Mouse (Mus musculus) kidney, adult 2 months (tissue): ENCODE results near the gene Crybg1. TPM values are rescaled to one million over a fixed set of nuclear protein-coding genes. Genes with fewer than 3 reads are reported as not detected.

ENCODE experiments used
- DNase-seq: peaks from one replicate; pipeline ENCODE4 v3.0.0; 2021
- H3K27ac ChIP-seq: fragments of 200-500 bp; 2 replicates; pipeline ENCODE4 v1.5.1; 2012; ENCODE audit warnings: low read depth, low read length, control low read depth, inconsistent platforms; ENCODE audit not compliant: insufficient read depth
- H3K27me3 ChIP-seq: fragments of 200-500 bp; replicated peaks from 2 replicates; pipeline ENCODE4 v1.6.1; 2012; ENCODE audit warnings: mild to moderate bottlenecking, moderate library complexity, low read length, inconsistent platforms; ENCODE audit not compliant: control insufficient read depth, insufficient read depth
- H3K36me3 ChIP-seq: fragments of 200-500 bp; 2 replicates; pipeline ENCODE4 v1.6.1; 2012; ENCODE audit warnings: mild to moderate bottlenecking, moderate library complexity, low read length, inconsistent platforms; ENCODE audit not compliant: control insufficient read depth, insufficient read depth
- H3K4me1 ChIP-seq: fragments of 200-500 bp; 2 replicates; pipeline ENCODE4 v1.6.1; 2011; ENCODE audit warnings: low read length; ENCODE audit not compliant: control insufficient read depth, insufficient read depth
- H3K4me3 ChIP-seq: fragments of 200-500 bp; 2 replicates; pipeline ENCODE4 v1.5.1; 2011; ENCODE audit warnings: mild to moderate bottlenecking, low read depth, low read length, control low read depth; ENCODE audit not compliant: insufficient read depth
- CTCF ChIP-seq: fragments of 200-500 bp; conservative IDR thresholded peaks from 2 replicates; pipeline ENCODE4 v1.5.1; 2011; ENCODE audit warnings: low read depth, mild to moderate bottlenecking, control low read depth, low read length, moderate library complexity, mixed read lengths; ENCODE audit not compliant: insufficient read depth, insufficient read length
- POLR2A ChIP-seq: fragments of 200-500 bp; IDR thresholded peaks from one replicate; pipeline ENCODE4 v1.6.1; 2011; ENCODE audit warnings: low read depth, low read length, control low read depth
- WGBS: fragments of 180-500 bp; shearing (Covaris S2); methylation state at CpG from one replicate; pipeline ENCODE4 v1.1.7; 2018; 5-methylcytosine and 5-hydroxymethylcytosine counted together
- polyA plus RNA-seq: library from polyadenylated mRNA; depleted of rRNA; stranded (reverse); fragments of >200 nt; gene quantifications from 2 replicates; pipeline ENCODE4 v1.2.3, GENCODE M21; 2012; rRNA removed

Crybg1 gene
- polyA plus RNA-seq, 1 experiment = 4.5 TPM

GRCm38 (mm10) chr10:43910873-43911142 lies 237.8 kb downstream of the Crybg1 start:
- 88% methylated on average over 8 of the region's 8 CpGs for WGBS
- Histone ChIP-seq H3K36me3 (no peaks in the 10 kb centered on the region), H3K4me3 (no peak overlapping the region), H3K27me3 (no peaks in the 10 kb centered on the region), H3K27ac (no peak overlapping the region), H3K4me1 (no peaks in the 10 kb centered on the region)
- DNase-seq = no peak
- TF ChIP-seq POLR2A (no peak), CTCF (no peak)

- Histone ChIP-seq H3K36me3 (no peaks in the 10 kb centered on the region), H3K27me3 (no peaks in the 10 kb centered on the region), H3K4me1 (no peaks in the 10 kb centered on the region), H3K4me3 (no peak overlapping the region), H3K27ac (no peak overlapping the region)
- DNase-seq = no peak
- 73% methylated on average over 12 of the region's 12 CpGs for WGBS
- TF ChIP-seq POLR2A (no peak), CTCF (no peak)
These were observed 238.4 kb downstream of the Crybg1 start for GRCm38 (mm10) chr10:43910032-43910872.

- Histone ChIP-seq H3K4me1 (no peaks in the 10 kb centered on the region), H3K27ac (no peak overlapping the region), H3K36me3 (no peaks in the 10 kb centered on the region), H3K27me3 (no peaks in the 10 kb centered on the region), H3K4me3 (no peak overlapping the region)
- WGBS = 89% methylated on average over 1 of the region's 1 CpGs
- DNase-seq = no peak
- no peak for TF ChIP-seq CTCF
- no peak for TF ChIP-seq POLR2A
These were observed 244.1 kb downstream of the Crybg1 start for GRCm38 (mm10) chr10:43904569-43904968.

- H3K27me3 ChIP-seq = no peaks in the 10 kb centered on the region
These were observed 247.0 kb downstream of the Crybg1 start, which contains the start of the genes Qrsl1 and Rtn4ip1 for GRCm38 (mm10) chr10:43901578-43902194. Qrsl1 (minus strand) TSS chr10:43901745. Rtn4ip1 (plus strand) TSS chr10:43901807.

GRCm38 (mm10) chr10:43900883-43901570 lies 247.6 kb downstream of the Crybg1 start:
- DNase-seq = peak; percentile 12
- Histone ChIP-seq H3K4me3 (peak overlapping the region; percentile 98), H3K36me3 (no peaks in the 10 kb centered on the region), H3K27ac (peak overlapping the region; percentile 85), H3K27me3 (no peaks in the 10 kb centered on the region), H3K4me1 (no peaks in the 10 kb centered on the region)
- WGBS = 5% methylated on average over 30 of the region's 30 CpGs
- TF ChIP-seq POLR2A (no peak), CTCF (no peak)

More at GRCm38 (mm10) chr10:43901578-43902194, 247.0 kb downstream of the Crybg1 start, which contains the start of the genes Qrsl1 and Rtn4ip1:
- H3K36me3 ChIP-seq = no peaks in the 10 kb centered on the region
- peak; percentile 42 for TF ChIP-seq POLR2A
- TF ChIP-seq CTCF = no peak
- no peaks in the 10 kb centered on the region for H3K4me1 ChIP-seq
- peak within 1 kb of the TSS; percentile 95 for H3K27ac ChIP-seq
- peak; percentile 97 for DNase-seq
- WGBS = under 1% methylated on average over 40 of the region's 40 CpGs
- peak within 1 kb of the TSS; percentile 98 for H3K4me3 ChIP-seq

Other genes with a start within 250 kb of the Crybg1 start
- 15.1 and 17.2 TPM in 2 replicates for gene Qrsl1, start 247.1 kb downstream of the Crybg1 start, polyA plus RNA-seq
- 29.9 and 34.8 TPM in 2 replicates for gene Rtn4ip1, start 247.0 kb downstream of the Crybg1 start, polyA plus RNA-seq
- 11.6 and 13.5 TPM in 2 replicates for gene Atg5, start 119.5 kb upstream of the Crybg1 start, polyA plus RNA-seq